Mouse (Mus musculus): ENCODE results near the gene Olfr223. TPM values are rescaled to one million over a fixed set of nuclear protein-coding genes. Genes with fewer than 3 reads are reported as not detected.
"Not testable (repeated sequence)": the region's sequence is repeated elsewhere in the genome, so short reads cannot be mapped to it uniquely, and the experiment has no call there.

The Olfr223 gene
- total and polyA plus RNA-seq, 3 experiments = not detected

DNA sequence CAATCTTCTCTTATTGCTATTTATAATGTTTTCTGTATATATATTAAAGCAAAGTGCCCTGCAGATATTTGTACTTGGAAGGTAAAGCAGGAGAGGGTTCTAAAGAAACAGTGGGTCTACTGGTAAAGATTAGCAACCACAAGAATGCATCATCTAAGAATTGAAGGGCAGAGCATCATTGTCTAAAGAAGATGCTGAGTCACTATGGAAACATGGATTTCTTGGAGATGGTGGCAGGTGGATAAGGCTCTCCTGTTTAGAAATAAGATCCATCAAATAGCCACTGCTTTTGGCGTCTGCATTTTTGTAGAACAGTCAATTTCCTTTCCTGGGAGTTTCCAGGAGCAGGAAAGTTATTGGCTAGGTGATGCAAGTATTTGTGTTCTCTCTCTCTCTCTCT lies 9.2 kb upstream of the Olfr223 start:
- DNase-seq (ENCODE audit: low spot score) (no peak), ATAC-seq (ENCODE audit: extremely low read depth, insufficient number of reproducible peaks, low FRiP score, poor library complexity, severe bottlenecking) (no peak)

DNA sequence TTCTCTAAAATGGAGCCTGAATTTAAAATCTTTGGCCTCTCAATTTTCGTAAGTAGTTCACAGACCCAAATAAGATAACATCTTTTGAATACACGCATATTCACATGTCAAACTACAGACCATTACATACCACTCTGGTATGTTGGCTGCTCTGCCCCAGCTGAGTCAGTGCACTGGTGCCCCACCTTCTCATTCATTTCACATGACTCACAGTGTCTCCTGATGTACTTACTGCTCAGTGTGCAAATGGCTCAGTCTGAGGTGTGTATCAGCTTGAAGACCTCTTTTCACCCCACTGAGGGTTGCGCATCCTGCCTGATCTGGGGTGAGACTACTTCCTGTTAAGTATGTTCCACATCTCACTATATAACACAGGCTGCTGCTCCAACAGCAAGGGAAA lies 7.8 kb upstream of the Olfr223 start:
- no peak for TF ChIP-seq GATA2 (IDR thresholded peaks at IDR 0.05; ENCODE audit: borderline replicate concordance, low read depth, low read length)
- 0 out of 2 replicates have a peak, but pooled peaks cover 3% of the 10 kb centered on the region for H3K27me3 ChIP-seq (ENCODE audit: insufficient read depth, low read length)
- ATAC-seq (ENCODE audit: extremely low read depth, insufficient number of reproducible peaks, low FRiP score, poor library complexity, severe bottlenecking) = no peak

More for the DNA sequence above, 9.2 kb upstream of the Olfr223 start:
- no peaks in the 10 kb centered on the region for H3K4me1 ChIP-seq (ENCODE audit: insufficient read depth, low read depth, low read length)
- no peak overlapping the region for H3K4me3 ChIP-seq (ENCODE audit: low read depth, low read length)
- TF ChIP-seq GATA2 (IDR thresholded peaks at IDR 0.05; ENCODE audit: borderline replicate concordance, low read depth, low read length) = no peak
- H3K9me3 ChIP-seq (replicated peaks) = no peaks in the 10 kb centered on the region
- 0 out of 2 replicates have a peak, but pooled peaks cover 3% of the 10 kb centered on the region for H3K27me3 ChIP-seq (ENCODE audit: insufficient read depth, low read length)
- no peaks in the 10 kb centered on the region for H3K36me3 ChIP-seq (replicated peaks)

DNA sequence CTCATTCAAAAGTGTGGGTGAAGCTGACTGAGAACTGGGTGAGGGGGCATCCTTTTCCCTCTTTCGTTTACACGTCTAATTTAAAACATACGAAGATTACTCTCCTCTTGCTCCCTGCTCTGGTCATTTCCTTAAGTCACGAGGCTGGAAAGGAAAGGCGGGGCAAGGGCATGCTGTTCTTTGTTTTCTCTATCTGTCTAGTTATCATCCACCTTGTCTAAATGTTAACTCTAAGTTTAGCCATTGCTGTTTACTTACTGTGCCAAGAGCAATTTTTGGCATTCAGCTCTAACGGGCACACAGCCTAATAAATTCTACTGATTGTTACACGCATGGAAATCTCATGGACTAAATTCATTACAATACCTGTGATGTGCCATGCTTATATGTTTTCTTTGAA lies 6.1 kb upstream of the Olfr223 start:
- DNase-seq (ENCODE audit: low spot score) (no peak), ATAC-seq (ENCODE audit: extremely low read depth, insufficient number of reproducible peaks, low FRiP score, poor library complexity, severe bottlenecking) (no peak)
- no peaks in the 10 kb centered on the region for H3K36me3 ChIP-seq (replicated peaks)
- H3K4me1 ChIP-seq (ENCODE audit: insufficient read depth, low read depth, low read length) = no peaks in the 10 kb centered on the region
- no peaks in the 10 kb centered on the region for H3K9me3 ChIP-seq (replicated peaks)
- TF ChIP-seq GATA2 (IDR thresholded peaks at IDR 0.05; ENCODE audit: borderline replicate concordance, low read depth, low read length) (no peak), TAL1 (conservative IDR thresholded peaks at IDR 0.05; ENCODE audit: low read depth, low read length) (no peak), CTCF (IDR thresholded peaks at IDR 0.05; ENCODE audit: low read depth, low read length) (no peak), GATA1 (IDR thresholded peaks at IDR 0.05; ENCODE audit: borderline replicate concordance, low read length) (no peak), POLR2AphosphoS5 (IDR thresholded peaks at IDR 0.05; ENCODE audit: insufficient replicate concordance, low read depth, low read length) (no peak)
- no peak overlapping the region for H3K4me3 ChIP-seq (ENCODE audit: low read depth, low read length)
- H3K27me3 ChIP-seq (ENCODE audit: insufficient read depth, low read length) = peaks cover 6% of the 10 kb centered on the region; the same call in 1 of the 2 replicates

More for the DNA sequence above, 7.8 kb upstream of the Olfr223 start:
- Histone ChIP-seq H3K9me3 (replicated peaks) (no peaks in the 10 kb centered on the region), H3K4me3 (ENCODE audit: low read depth, low read length) (no peak overlapping the region), H3K4me1 (ENCODE audit: insufficient read depth, low read depth, low read length) (no peaks in the 10 kb centered on the region), H3K36me3 (replicated peaks) (no peaks in the 10 kb centered on the region)
- DNase-seq (ENCODE audit: low spot score) = no peak

DNA sequence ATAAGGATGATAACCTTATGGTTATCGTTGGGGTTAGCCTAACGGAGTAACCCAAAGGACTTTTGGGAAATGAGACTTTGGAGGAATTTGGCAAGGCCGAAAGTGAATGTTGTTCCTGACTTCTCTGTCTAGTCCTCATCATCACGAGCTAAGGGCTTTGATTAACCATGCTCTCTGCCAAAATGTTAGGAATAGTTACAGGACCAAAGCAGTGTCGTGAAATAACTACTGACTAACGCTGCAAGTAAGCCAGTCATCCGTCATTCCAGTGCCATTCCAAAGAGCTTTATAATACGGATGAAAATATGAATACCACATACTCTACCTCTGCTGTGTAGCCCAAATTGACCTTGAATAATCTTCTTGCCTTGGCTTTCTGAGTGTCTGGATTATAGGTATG lies 3.9 kb upstream of the Olfr223 start:
- DNase-seq (ENCODE audit: low spot score) (no peak), ATAC-seq (ENCODE audit: extremely low read depth, insufficient number of reproducible peaks, low FRiP score, poor library complexity, severe bottlenecking) (no peak)
- TF ChIP-seq CTCF (IDR thresholded peaks at IDR 0.05; ENCODE audit: low read depth, low read length) (no peak), GATA2 (IDR thresholded peaks at IDR 0.05; ENCODE audit: borderline replicate concordance, low read depth, low read length) (no peak), POLR2AphosphoS5 (IDR thresholded peaks at IDR 0.05; ENCODE audit: insufficient replicate concordance, low read depth, low read length) (no peak), TAL1 (conservative IDR thresholded peaks at IDR 0.05; ENCODE audit: low read depth, low read length) (no peak), GATA1 (IDR thresholded peaks at IDR 0.05; ENCODE audit: borderline replicate concordance, low read length) (no peak)
- Histone ChIP-seq H3K36me3 (replicated peaks) (no peaks in the 10 kb centered on the region), H3K9me3 (replicated peaks) (no peaks in the 10 kb centered on the region), H3K4me3 (ENCODE audit: low read depth, low read length) (no peak overlapping the region), H3K4me1 (ENCODE audit: insufficient read depth, low read depth, low read length) (no peaks in the 10 kb centered on the region), H3K27me3 (ENCODE audit: insufficient read depth, low read length) (peaks cover 8% of the 10 kb centered on the region; the same call in 1 of the 2 replicates)

DNA sequence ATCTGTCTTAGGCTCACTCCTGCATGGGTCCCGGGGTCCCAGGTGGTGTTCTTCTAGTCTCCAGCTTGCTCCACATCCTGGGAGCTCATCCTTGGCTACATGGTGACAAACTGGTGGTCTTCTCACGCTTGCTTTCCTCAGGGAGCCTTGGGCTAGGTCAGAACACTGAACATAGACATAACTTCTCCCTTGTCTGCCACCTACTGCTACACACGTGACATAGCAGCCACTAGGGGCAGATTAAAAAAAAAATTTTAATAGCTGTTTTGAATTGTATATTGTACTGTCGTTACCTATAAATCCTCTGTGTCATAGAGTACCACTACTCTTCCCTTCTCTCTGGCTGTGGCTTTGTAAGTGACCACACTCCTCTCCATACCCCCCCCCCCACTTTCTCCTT lies 3.0 kb upstream of the Olfr223 start:
- ATAC-seq (ENCODE audit: extremely low read depth, insufficient number of reproducible peaks, low FRiP score, poor library complexity, severe bottlenecking) = no peak

DNA sequence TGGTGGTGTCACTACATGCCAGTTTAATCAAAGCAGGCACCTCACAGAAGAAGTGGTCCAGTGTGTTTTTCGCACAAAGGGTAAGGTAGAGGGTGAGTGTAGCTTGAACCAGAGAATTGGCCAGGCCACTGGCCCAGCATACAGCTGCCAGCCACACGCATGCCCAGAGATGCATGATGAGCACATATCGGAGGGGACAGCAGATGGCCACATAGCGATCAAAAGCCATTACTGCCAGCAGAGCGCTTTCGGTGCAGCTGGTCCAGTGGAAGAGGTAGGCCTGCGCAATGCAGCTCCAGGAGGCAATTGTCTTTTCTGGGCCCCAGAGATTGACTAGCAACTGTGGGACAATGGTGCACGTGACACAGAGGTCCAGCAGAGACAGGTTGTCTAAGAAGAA lies 3.6 kb downstream of the Olfr223 start:
- Histone ChIP-seq H3K4me1 (ENCODE audit: insufficient read depth, low read depth, low read length) (no peaks in the 10 kb centered on the region), H3K4me3 (ENCODE audit: low read depth, low read length) (no peak overlapping the region), H3K36me3 (replicated peaks) (no peaks in the 10 kb centered on the region), H3K9me3 (replicated peaks) (no peaks in the 10 kb centered on the region), H3K27me3 (ENCODE audit: insufficient read depth, low read length) (peaks cover 6% of the 10 kb centered on the region)
- ATAC-seq (ENCODE audit: extremely low read depth, insufficient number of reproducible peaks, low FRiP score, poor library complexity, severe bottlenecking) = no peak
- TF ChIP-seq GATA2 (IDR thresholded peaks at IDR 0.05; ENCODE audit: borderline replicate concordance, low read depth, low read length) (no peak), GATA1 (IDR thresholded peaks at IDR 0.05; ENCODE audit: borderline replicate concordance, low read length) (no peak), TAL1 (conservative IDR thresholded peaks at IDR 0.05; ENCODE audit: low read depth, low read length) (no peak), CTCF (IDR thresholded peaks at IDR 0.05; ENCODE audit: low read depth, low read length) (no peak), POLR2AphosphoS5 (IDR thresholded peaks at IDR 0.05; ENCODE audit: insufficient replicate concordance, low read depth, low read length) (no peak)
- DNase-seq (ENCODE audit: low spot score) = no peak

More for the DNA sequence above, 3.0 kb upstream of the Olfr223 start:
- peak; percentile 2 for DNase-seq (ENCODE audit: low spot score)
- Histone ChIP-seq H3K4me1 (ENCODE audit: insufficient read depth, low read depth, low read length) (no peaks in the 10 kb centered on the region), H3K36me3 (replicated peaks) (no peaks in the 10 kb centered on the region), H3K4me3 (ENCODE audit: low read depth, low read length) (no peak overlapping the region), H3K9me3 (replicated peaks) (no peaks in the 10 kb centered on the region), H3K27me3 (ENCODE audit: insufficient read depth, low read length) (peaks cover 8% of the 10 kb centered on the region; the same call in 1 of the 2 replicates)
- TF ChIP-seq TAL1 (conservative IDR thresholded peaks at IDR 0.05; ENCODE audit: low read depth, low read length) (no peak), POLR2AphosphoS5 (IDR thresholded peaks at IDR 0.05; ENCODE audit: insufficient replicate concordance, low read depth, low read length) (no peak), CTCF (IDR thresholded peaks at IDR 0.05; ENCODE audit: low read depth, low read length) (no peak)

DNA sequence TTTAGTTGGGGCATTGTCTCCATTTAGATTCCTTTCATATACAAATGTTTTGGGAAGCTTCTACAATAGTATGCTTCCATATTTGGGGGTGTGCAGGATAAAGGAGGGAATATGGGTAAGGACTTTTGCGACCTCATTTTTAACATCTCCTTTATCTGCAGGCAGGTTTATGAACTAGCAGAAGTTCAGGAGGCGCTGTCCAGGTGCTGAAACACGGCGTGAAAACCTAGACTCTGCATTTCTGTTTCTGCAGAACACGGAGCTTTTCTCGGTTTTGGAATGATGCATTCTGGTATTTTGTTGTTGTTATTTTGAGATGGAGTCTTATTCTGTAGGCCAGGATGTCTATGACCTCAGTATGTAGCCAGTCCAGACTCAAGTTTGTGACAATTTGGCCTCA lies 8.6 kb downstream of the Olfr223 start:
- DNase-seq (ENCODE audit: low spot score) (peak; percentile 9), ATAC-seq (ENCODE audit: extremely low read depth, insufficient number of reproducible peaks, low FRiP score, poor library complexity, severe bottlenecking) (no peak)
- H3K4me1 ChIP-seq (ENCODE audit: insufficient read depth, low read depth, low read length) = no peaks in the 10 kb centered on the region
- peaks cover 3% of the 10 kb centered on the region for H3K27me3 ChIP-seq (ENCODE audit: insufficient read depth, low read length)
- no peaks in the 10 kb centered on the region for H3K36me3 ChIP-seq (replicated peaks)
- no peaks in the 10 kb centered on the region for H3K9me3 ChIP-seq (replicated peaks)
- H3K4me3 ChIP-seq (ENCODE audit: low read depth, low read length) = no peak overlapping the region
- no peak for TF ChIP-seq POLR2AphosphoS5 (IDR thresholded peaks at IDR 0.05; ENCODE audit: insufficient replicate concordance, low read depth, low read length)
- TF ChIP-seq GATA1 (IDR thresholded peaks at IDR 0.05; ENCODE audit: borderline replicate concordance, low read length) = no peak
- TF ChIP-seq GATA2 (IDR thresholded peaks at IDR 0.05; ENCODE audit: borderline replicate concordance, low read depth, low read length) = no peak
- TF ChIP-seq TAL1 (conservative IDR thresholded peaks at IDR 0.05; ENCODE audit: low read depth, low read length) = no peak
- no peak for TF ChIP-seq CTCF (IDR thresholded peaks at IDR 0.05; ENCODE audit: low read depth, low read length)

DNA sequence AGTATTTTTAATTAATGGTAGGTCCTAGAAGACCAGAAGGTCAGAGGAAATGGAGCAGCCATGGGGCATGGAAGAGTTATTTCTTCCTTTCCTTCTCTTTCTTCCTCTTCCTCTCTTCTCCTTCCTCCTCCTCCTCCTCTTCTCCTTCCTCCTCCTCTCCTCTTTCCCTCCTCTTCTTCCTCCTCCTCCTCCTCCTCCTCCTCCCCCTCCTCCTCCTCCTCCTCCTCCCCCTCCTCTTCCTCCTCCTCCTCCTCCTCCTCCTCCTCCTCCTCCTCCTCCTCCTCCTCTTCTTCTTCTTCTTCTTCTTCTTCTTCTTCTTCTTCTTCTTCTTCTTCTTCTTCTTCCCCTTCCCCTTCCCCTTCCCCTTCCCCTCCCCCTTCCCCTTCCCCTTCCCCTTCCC lies 17.0 kb downstream of the Olfr223 start, which contains the start of gene Olfr222:
Gene Olfr222, minus strand, starts transcription at position 101 of the 400 bp plus-strand sequence.
- not testable (repeated sequence) for DNase-seq (ENCODE audit: low spot score); H3K27me3 ChIP-seq (ENCODE audit: insufficient read depth, low read length); H3K36me3 ChIP-seq (replicated peaks); H3K9me3 ChIP-seq (replicated peaks); H3K4me3 ChIP-seq (ENCODE audit: low read depth, low read length); ATAC-seq (ENCODE audit: extremely low read depth, insufficient number of reproducible peaks, low FRiP score, poor library complexity, severe bottlenecking); H3K4me1 ChIP-seq (ENCODE audit: insufficient read depth, low read depth, low read length)

Data from G1E (cell line).